Mouse (Mus musculus): ENCODE results near the gene Rab33b. TPM values are rescaled to one million over a fixed set of nuclear protein-coding genes. Genes with fewer than 3 reads are reported as not detected.

Gene Rab33b
- polyA plus RNA-seq, 1 experiment: 7.7 TPM

DNA sequence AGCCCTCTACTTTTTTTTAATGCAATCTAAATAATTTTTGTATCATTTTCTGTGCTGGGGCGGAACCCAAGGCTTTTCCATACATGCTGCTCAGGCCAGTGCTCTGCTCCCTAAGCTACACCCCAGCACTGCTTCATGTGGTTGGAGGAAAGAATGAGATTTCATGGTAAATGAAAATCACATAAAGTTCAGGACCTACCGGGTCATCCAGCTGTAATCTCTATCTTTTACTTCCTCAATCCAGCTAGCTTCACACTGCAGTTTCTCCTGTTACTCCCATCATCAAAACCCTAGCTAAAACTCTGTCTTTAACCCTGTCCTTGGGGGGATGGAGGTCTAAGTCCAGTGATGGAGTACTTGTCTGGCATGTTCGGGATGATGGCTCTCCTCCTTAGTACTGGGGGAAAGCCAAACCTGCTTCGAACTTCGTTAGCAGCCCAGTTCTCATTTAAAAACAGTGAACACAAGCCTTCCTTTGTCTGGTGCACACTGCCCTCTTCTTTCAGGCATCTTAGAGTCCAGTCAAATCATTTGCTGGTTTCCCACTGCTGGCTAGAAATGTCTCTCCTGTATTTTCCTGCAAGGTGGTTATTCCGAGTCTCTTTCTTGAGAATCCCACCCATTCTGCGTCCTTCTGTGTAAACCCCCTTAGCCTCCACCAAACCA lies 6.5 kb downstream of the Rab33b start:
- no peak for TF ChIP-seq EP300 (IDR thresholded peaks at IDR 0.05; ENCODE audit: insufficient read depth, low read depth, low read length)
- TF ChIP-seq POLR2A (IDR thresholded peaks at IDR 0.05; ENCODE audit: insufficient read depth, low read length): no peak
- TF ChIP-seq CTCF (IDR thresholded peaks at IDR 0.05; ENCODE audit: low read depth, low read length): no peak
- H3K9ac ChIP-seq (ENCODE audit: low read depth, poor library complexity, severe bottlenecking): no peak overlapping the region
- H3K36me3 ChIP-seq (ENCODE audit: control insufficient read depth, insufficient read depth, low read length, poor library complexity, severe bottlenecking): no peaks in the 10 kb centered on the region
- no peak overlapping the region for H3K27ac ChIP-seq (ENCODE audit: insufficient read depth, low read length)
- peaks cover 3% of the 10 kb centered on the region for H3K4me1 ChIP-seq (ENCODE audit: control insufficient read depth, insufficient read depth, low read length)
- no peak overlapping the region for H3K4me3 ChIP-seq (ENCODE audit: low read depth, low read length)
- H3K27me3 ChIP-seq (ENCODE audit: control insufficient read depth, insufficient read depth, low read length, poor library complexity, severe bottlenecking): no peaks in the 10 kb centered on the region
- H3K9me3 ChIP-seq (replicated peaks; ENCODE audit: control insufficient read depth, insufficient read depth, low read length, poor library complexity, severe bottlenecking): no peaks in the 10 kb centered on the region

- Histone ChIP-seq H3K9ac (ENCODE audit: low read depth, poor library complexity, severe bottlenecking) (no peak overlapping the region), H3K9me3 (replicated peaks; ENCODE audit: control insufficient read depth, insufficient read depth, low read length, poor library complexity, severe bottlenecking) (no peaks in the 10 kb centered on the region), H3K4me3 (ENCODE audit: low read depth, low read length) (no peak overlapping the region), H3K36me3 (ENCODE audit: control insufficient read depth, insufficient read depth, low read length, poor library complexity, severe bottlenecking) (no peaks in the 10 kb centered on the region), H3K27me3 (ENCODE audit: control insufficient read depth, insufficient read depth, low read length, poor library complexity, severe bottlenecking) (no peaks in the 10 kb centered on the region), H3K4me1 (ENCODE audit: control insufficient read depth, insufficient read depth, low read length) (peaks cover 3% of the 10 kb centered on the region), H3K27ac (ENCODE audit: insufficient read depth, low read length) (no peak overlapping the region)
- TF ChIP-seq POLR2A (IDR thresholded peaks at IDR 0.05; ENCODE audit: insufficient read depth, low read length): no peak
- no peak for TF ChIP-seq CTCF (IDR thresholded peaks at IDR 0.05; ENCODE audit: low read depth, low read length)
- TF ChIP-seq EP300 (IDR thresholded peaks at IDR 0.05; ENCODE audit: insufficient read depth, low read depth, low read length): no peak
These were observed 9.6 kb downstream of the Rab33b start for GRCm38 (mm10) chr3:51493272-51493838.

GRCm38 (mm10) chr3:51494466-51494865 lies 10.7 kb downstream of the Rab33b start:
- Histone ChIP-seq H3K36me3 (ENCODE audit: control insufficient read depth, insufficient read depth, low read length, poor library complexity, severe bottlenecking) (no peaks in the 10 kb centered on the region), H3K4me1 (ENCODE audit: control insufficient read depth, insufficient read depth, low read length) (peaks cover 3% of the 10 kb centered on the region), H3K27me3 (ENCODE audit: control insufficient read depth, insufficient read depth, low read length, poor library complexity, severe bottlenecking) (no peaks in the 10 kb centered on the region), H3K9me3 (replicated peaks; ENCODE audit: control insufficient read depth, insufficient read depth, low read length, poor library complexity, severe bottlenecking) (no peaks in the 10 kb centered on the region), H3K27ac (ENCODE audit: insufficient read depth, low read length) (no peak overlapping the region), H3K4me3 (ENCODE audit: low read depth, low read length) (no peak overlapping the region), H3K9ac (ENCODE audit: low read depth, poor library complexity, severe bottlenecking) (no peak overlapping the region)
- no peak for TF ChIP-seq EP300 (IDR thresholded peaks at IDR 0.05; ENCODE audit: insufficient read depth, low read depth, low read length)
- TF ChIP-seq CTCF (IDR thresholded peaks at IDR 0.05; ENCODE audit: low read depth, low read length): no peak
- no peak for TF ChIP-seq POLR2A (IDR thresholded peaks at IDR 0.05; ENCODE audit: insufficient read depth, low read length)

DNA sequence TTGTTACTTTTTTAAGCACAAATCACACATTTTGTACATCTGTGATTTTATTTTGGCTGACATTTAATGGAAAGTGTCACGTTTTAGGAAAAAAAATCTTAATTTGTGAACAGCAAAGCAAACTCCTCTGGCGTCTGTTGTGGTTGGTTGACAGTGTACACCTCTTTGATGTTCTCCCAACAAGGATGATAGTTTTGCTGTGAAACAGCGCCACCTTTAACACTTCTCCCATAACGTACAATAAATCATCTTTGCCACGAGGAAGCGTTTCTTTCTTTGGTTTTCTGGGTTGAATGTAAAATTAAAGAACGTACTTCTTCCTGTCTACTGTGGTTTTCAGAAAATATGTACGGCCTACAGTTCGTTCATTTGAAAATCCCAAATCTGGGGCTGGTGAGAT lies 11.9 kb downstream of the Rab33b start:
- Histone ChIP-seq H3K9ac (ENCODE audit: low read depth, poor library complexity, severe bottlenecking) (no peak overlapping the region), H3K36me3 (ENCODE audit: control insufficient read depth, insufficient read depth, low read length, poor library complexity, severe bottlenecking) (no peaks in the 10 kb centered on the region), H3K27me3 (ENCODE audit: control insufficient read depth, insufficient read depth, low read length, poor library complexity, severe bottlenecking) (no peaks in the 10 kb centered on the region), H3K9me3 (replicated peaks; ENCODE audit: control insufficient read depth, insufficient read depth, low read length, poor library complexity, severe bottlenecking) (no peaks in the 10 kb centered on the region), H3K27ac (ENCODE audit: insufficient read depth, low read length) (no peak overlapping the region), H3K4me1 (ENCODE audit: control insufficient read depth, insufficient read depth, low read length) (peaks cover 3% of the 10 kb centered on the region), H3K4me3 (ENCODE audit: low read depth, low read length) (no peak overlapping the region)
- no peak for TF ChIP-seq POLR2A (IDR thresholded peaks at IDR 0.05; ENCODE audit: insufficient read depth, low read length)
- no peak for TF ChIP-seq CTCF (IDR thresholded peaks at IDR 0.05; ENCODE audit: low read depth, low read length)
- TF ChIP-seq EP300 (IDR thresholded peaks at IDR 0.05; ENCODE audit: insufficient read depth, low read depth, low read length): no peak

- Histone ChIP-seq H3K9ac (ENCODE audit: low read depth, poor library complexity, severe bottlenecking) (no peak overlapping the region), H3K27ac (ENCODE audit: insufficient read depth, low read length) (no peak overlapping the region), H3K27me3 (ENCODE audit: control insufficient read depth, insufficient read depth, low read length, poor library complexity, severe bottlenecking) (no peaks in the 10 kb centered on the region)
These were observed 14.3 kb downstream of the Rab33b start for GRCm38 (mm10) chr3:51497978-51498377.

GRCm38 (mm10) chr3:51498659-51499058 lies 14.9 kb downstream of the Rab33b start:
- no peak overlapping the region for H3K9ac ChIP-seq (ENCODE audit: low read depth, poor library complexity, severe bottlenecking)
- no peaks in the 10 kb centered on the region for H3K27me3 ChIP-seq (ENCODE audit: control insufficient read depth, insufficient read depth, low read length, poor library complexity, severe bottlenecking)
- no peaks in the 10 kb centered on the region for H3K4me1 ChIP-seq (ENCODE audit: control insufficient read depth, insufficient read depth, low read length)
- no peaks in the 10 kb centered on the region for H3K36me3 ChIP-seq (ENCODE audit: control insufficient read depth, insufficient read depth, low read length, poor library complexity, severe bottlenecking)
- H3K9me3 ChIP-seq (replicated peaks; ENCODE audit: control insufficient read depth, insufficient read depth, low read length, poor library complexity, severe bottlenecking): no peaks in the 10 kb centered on the region
- no peak overlapping the region for H3K4me3 ChIP-seq (ENCODE audit: low read depth, low read length)
- TF ChIP-seq CTCF (IDR thresholded peaks at IDR 0.05; ENCODE audit: low read depth, low read length) (no peak), POLR2A (IDR thresholded peaks at IDR 0.05; ENCODE audit: insufficient read depth, low read length) (no peak), EP300 (IDR thresholded peaks at IDR 0.05; ENCODE audit: insufficient read depth, low read depth, low read length) (no peak)
- H3K27ac ChIP-seq (ENCODE audit: insufficient read depth, low read length): no peak overlapping the region

More at GRCm38 (mm10) chr3:51497978-51498377, 14.3 kb downstream of the Rab33b start:
- H3K9me3 ChIP-seq (replicated peaks; ENCODE audit: control insufficient read depth, insufficient read depth, low read length, poor library complexity, severe bottlenecking): no peaks in the 10 kb centered on the region
- no peaks in the 10 kb centered on the region for H3K36me3 ChIP-seq (ENCODE audit: control insufficient read depth, insufficient read depth, low read length, poor library complexity, severe bottlenecking)
- TF ChIP-seq EP300 (IDR thresholded peaks at IDR 0.05; ENCODE audit: insufficient read depth, low read depth, low read length) (no peak), CTCF (IDR thresholded peaks at IDR 0.05; ENCODE audit: low read depth, low read length) (no peak), POLR2A (IDR thresholded peaks at IDR 0.05; ENCODE audit: insufficient read depth, low read length) (no peak)
- no peak overlapping the region for H3K4me3 ChIP-seq (ENCODE audit: low read depth, low read length)
- H3K4me1 ChIP-seq (ENCODE audit: control insufficient read depth, insufficient read depth, low read length): peaks cover 3% of the 10 kb centered on the region

All from ES-Bruce4 (cell line).